Mouse (Mus musculus): ENCODE data around the gene Cfap126. TPM values are rescaled to one million over a fixed set of nuclear protein-coding genes. Genes with fewer than 3 reads are reported as not detected.

The Cfap126 gene
- polyA plus RNA-seq, 1 experiment from 2014 or later, result 12.3 TPM

- 36% methylated on average over 2 of the region's 2 CpGs for WGBS
- ATAC-seq (ENCODE audit: low read depth), result no peak
- Histone ChIP-seq H3K9ac (ENCODE audit: low read depth, low read length) (no peak overlapping the region), H3K4me2 (ENCODE audit: low read depth, low read length) (0 out of 2 replicates have a peak overlapping the region, but pooled peaks have one; percentile 55), H3K36me3 (ENCODE audit: control insufficient read depth, insufficient read depth, low read length) (no peaks in the 10 kb centered on the region), H3K4me1 (ENCODE audit: control insufficient read depth, insufficient read depth, low read length) (peaks cover 10% of the 10 kb centered on the region; the same call in 1 of the 2 replicates), H3K27me3 (replicated peaks; ENCODE audit: control insufficient read depth, insufficient read depth, low read length) (no peaks in the 10 kb centered on the region), H3K9me3 (ENCODE audit: control insufficient read depth, low read length) (no peaks in the 10 kb centered on the region), H3K27ac (replicated peaks; ENCODE audit: low read depth, low read length) (no peak overlapping the region), H3K4me3 (ENCODE audit: low read depth, low read length) (no peak overlapping the region)
- no peak for DNase-seq (ENCODE audit: low spot score)
These were observed 12.7 kb upstream of the Cfap126 start for GRCm38 (mm10) chr1:171101033-171101432.

DNA sequence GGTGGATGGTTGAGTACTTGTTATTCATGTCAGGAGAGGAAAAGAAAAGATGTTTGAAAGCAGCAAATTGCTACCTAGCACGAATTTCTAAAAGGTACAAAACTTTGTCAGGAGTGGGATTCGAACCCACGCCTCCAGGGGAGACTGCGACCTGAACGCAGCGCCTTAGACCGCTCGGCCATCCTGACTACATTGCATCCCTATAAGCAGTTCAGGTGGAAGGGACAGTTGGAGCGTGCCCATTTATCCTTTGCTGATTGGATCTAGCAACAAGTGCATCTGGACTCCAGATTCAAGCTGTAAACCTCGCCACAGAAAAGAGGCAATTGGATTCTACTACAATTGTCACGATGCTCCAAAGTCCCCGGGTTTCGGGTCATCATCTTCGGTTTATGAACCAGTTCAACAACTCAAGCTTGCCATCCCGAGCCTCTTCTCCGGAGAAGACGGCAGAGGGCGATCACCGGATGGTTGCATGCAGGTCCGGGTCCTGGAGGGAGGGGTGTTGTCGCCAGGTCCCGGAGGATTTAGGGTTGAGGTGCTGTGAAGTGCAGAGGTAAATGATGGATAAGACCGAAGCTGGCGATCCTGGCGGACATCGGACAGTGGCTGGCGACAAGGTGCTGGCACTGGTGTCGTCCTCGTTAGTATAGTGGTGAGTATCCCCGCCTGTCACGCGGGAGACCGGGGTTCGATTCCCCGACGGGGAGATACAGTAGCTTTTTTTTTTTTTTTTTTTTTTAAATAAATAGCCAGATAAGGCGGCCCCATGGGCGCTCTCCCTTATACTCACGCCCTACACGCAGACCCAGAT lies 11.8 kb upstream of the Cfap126 start:
- H3K27ac ChIP-seq (replicated peaks; ENCODE audit: low read depth, low read length), result peak overlapping the region; percentile 69; the same call in 1 of the 2 replicates
- no peaks in the 10 kb centered on the region for H3K27me3 ChIP-seq (replicated peaks; ENCODE audit: control insufficient read depth, insufficient read depth, low read length)
- DNase-seq (ENCODE audit: low spot score) (peak; percentile 83), ATAC-seq (ENCODE audit: low read depth) (peak; percentile 85)
- peak overlapping the region; percentile 65 for H3K4me3 ChIP-seq (ENCODE audit: low read depth, low read length)
- H3K36me3 ChIP-seq (ENCODE audit: control insufficient read depth, insufficient read depth, low read length), result no peaks in the 10 kb centered on the region
- H3K4me2 ChIP-seq (ENCODE audit: low read depth, low read length), result peak overlapping the region; percentile 55
- H3K4me1 ChIP-seq (ENCODE audit: control insufficient read depth, insufficient read depth, low read length), result peaks cover 7% of the 10 kb centered on the region; the same call in 1 of the 2 replicates
- H3K9me3 ChIP-seq (ENCODE audit: control insufficient read depth, low read length), result no peaks in the 10 kb centered on the region
- H3K9ac ChIP-seq (ENCODE audit: low read depth, low read length), result peak overlapping the region; percentile 61
- WGBS, result under 1% methylated on average over 40 of the region's 40 CpGs

GRCm38 (mm10) chr1:171102547-171103177 lies 11.1 kb upstream of the Cfap126 start:
- H3K4me2 ChIP-seq (ENCODE audit: low read depth, low read length), result peak overlapping the region; percentile 55
- peak overlapping the region; percentile 65 for H3K4me3 ChIP-seq (ENCODE audit: low read depth, low read length)
- under 1% methylated on average over 35 of the region's 35 CpGs for whole genome bisulfite sequencing
- no peaks in the 10 kb centered on the region for H3K9me3 ChIP-seq (ENCODE audit: control insufficient read depth, low read length)
- no peaks in the 10 kb centered on the region for H3K36me3 ChIP-seq (ENCODE audit: control insufficient read depth, insufficient read depth, low read length)
- peaks cover 7% of the 10 kb centered on the region; the same call in 1 of the 2 replicates for H3K4me1 ChIP-seq (ENCODE audit: control insufficient read depth, insufficient read depth, low read length)
- DNase-seq (ENCODE audit: low spot score) (peak; percentile 93), ATAC-seq (ENCODE audit: low read depth) (peak; percentile 94)
- peak overlapping the region; percentile 61 for H3K9ac ChIP-seq (ENCODE audit: low read depth, low read length)
- no peaks in the 10 kb centered on the region for H3K27me3 ChIP-seq (replicated peaks; ENCODE audit: control insufficient read depth, insufficient read depth, low read length)
- H3K27ac ChIP-seq (replicated peaks; ENCODE audit: low read depth, low read length), result peak overlapping the region; percentile 69; the same call in 1 of the 2 replicates

- H3K4me3 ChIP-seq (ENCODE audit: low read depth, low read length), result peak overlapping the region; percentile 65
- peak overlapping the region; percentile 55 for H3K4me2 ChIP-seq (ENCODE audit: low read depth, low read length)
- ATAC-seq (ENCODE audit: low read depth) (peak; percentile 2; the same call in 1 of the 2 replicates), DNase-seq (ENCODE audit: low spot score) (peak; percentile 53)
- H3K36me3 ChIP-seq (ENCODE audit: control insufficient read depth, insufficient read depth, low read length), result no peaks in the 10 kb centered on the region
- WGBS, result 12% methylated on average over 10 of the region's 10 CpGs
- no peaks in the 10 kb centered on the region for H3K9me3 ChIP-seq (ENCODE audit: control insufficient read depth, low read length)
- H3K27me3 ChIP-seq (replicated peaks; ENCODE audit: control insufficient read depth, insufficient read depth, low read length), result no peaks in the 10 kb centered on the region
- H3K27ac ChIP-seq (replicated peaks; ENCODE audit: low read depth, low read length), result no peak overlapping the region
- H3K4me1 ChIP-seq (ENCODE audit: control insufficient read depth, insufficient read depth, low read length), result peaks cover 7% of the 10 kb centered on the region; the same call in 1 of the 2 replicates
- no peak overlapping the region for H3K9ac ChIP-seq (ENCODE audit: low read depth, low read length)
These were observed 10.4 kb upstream of the Cfap126 start for GRCm38 (mm10) chr1:171103179-171103840.

GRCm38 (mm10) chr1:171105226-171105625 lies 8.5 kb upstream of the Cfap126 start:
- Histone ChIP-seq H3K9me3 (ENCODE audit: control insufficient read depth, low read length) (no peaks in the 10 kb centered on the region), H3K36me3 (ENCODE audit: control insufficient read depth, insufficient read depth, low read length) (no peaks in the 10 kb centered on the region), H3K27me3 (replicated peaks; ENCODE audit: control insufficient read depth, insufficient read depth, low read length) (no peaks in the 10 kb centered on the region), H3K4me2 (ENCODE audit: low read depth, low read length) (no peak overlapping the region), H3K4me1 (ENCODE audit: control insufficient read depth, insufficient read depth, low read length) (peaks cover 7% of the 10 kb centered on the region; the same call in 1 of the 2 replicates), H3K4me3 (ENCODE audit: low read depth, low read length) (no peak overlapping the region), H3K27ac (replicated peaks; ENCODE audit: low read depth, low read length) (no peak overlapping the region), H3K9ac (ENCODE audit: low read depth, low read length) (no peak overlapping the region)
- DNase-seq (ENCODE audit: low spot score) (no peak), ATAC-seq (ENCODE audit: low read depth) (no peak)
- WGBS, result 73% methylated on average over 6 of the region's 6 CpGs

GRCm38 (mm10) chr1:171109620-171110019 lies 4.1 kb upstream of the Cfap126 start:
- Histone ChIP-seq H3K36me3 (ENCODE audit: control insufficient read depth, insufficient read depth, low read length) (no peaks in the 10 kb centered on the region), H3K27ac (replicated peaks; ENCODE audit: low read depth, low read length) (no peak overlapping the region), H3K9ac (ENCODE audit: low read depth, low read length) (no peak overlapping the region), H3K27me3 (replicated peaks; ENCODE audit: control insufficient read depth, insufficient read depth, low read length) (no peaks in the 10 kb centered on the region), H3K4me3 (ENCODE audit: low read depth, low read length) (no peak overlapping the region), H3K4me1 (ENCODE audit: control insufficient read depth, insufficient read depth, low read length) (no peaks in the 10 kb centered on the region), H3K9me3 (ENCODE audit: control insufficient read depth, low read length) (no peaks in the 10 kb centered on the region), H3K4me2 (ENCODE audit: low read depth, low read length) (no peak overlapping the region)
- WGBS, result 44% methylated on average over 9 of the region's 9 CpGs
- ATAC-seq (ENCODE audit: low read depth) (no peak), DNase-seq (ENCODE audit: low spot score) (no peak)

- no peaks in the 10 kb centered on the region for H3K9me3 ChIP-seq (ENCODE audit: control insufficient read depth, low read length)
- H3K4me3 ChIP-seq (ENCODE audit: low read depth, low read length), result peak overlapping the region; percentile 50
- 10% methylated on average over 15 of the region's 15 CpGs for WGBS
- no peaks in the 10 kb centered on the region for H3K27me3 ChIP-seq (replicated peaks; ENCODE audit: control insufficient read depth, insufficient read depth, low read length)
- peak overlapping the region; percentile 80 for H3K27ac ChIP-seq (replicated peaks; ENCODE audit: low read depth, low read length)
- peak; percentile 55; the same call in 1 of the 2 replicates for ATAC-seq (ENCODE audit: low read depth)
- H3K4me2 ChIP-seq (ENCODE audit: low read depth, low read length), result peak overlapping the region; percentile 70
- H3K4me1 ChIP-seq (ENCODE audit: control insufficient read depth, insufficient read depth, low read length), result no peaks in the 10 kb centered on the region
- H3K36me3 ChIP-seq (ENCODE audit: control insufficient read depth, insufficient read depth, low read length), result no peaks in the 10 kb centered on the region
- H3K9ac ChIP-seq (ENCODE audit: low read depth, low read length), result peak overlapping the region; percentile 57
- no peak for DNase-seq (ENCODE audit: low spot score)
These were observed 3.1 kb upstream of the Cfap126 start for GRCm38 (mm10) chr1:171110659-171111019.

- Histone ChIP-seq H3K9ac (ENCODE audit: low read depth, low read length) (peak overlapping the region; percentile 58), H3K27ac (replicated peaks; ENCODE audit: low read depth, low read length) (peak overlapping the region; percentile 80), H3K4me3 (ENCODE audit: low read depth, low read length) (peak overlapping the region; percentile 50), H3K4me1 (ENCODE audit: control insufficient read depth, insufficient read depth, low read length) (no peaks in the 10 kb centered on the region), H3K9me3 (ENCODE audit: control insufficient read depth, low read length) (no peaks in the 10 kb centered on the region), H3K27me3 (replicated peaks; ENCODE audit: control insufficient read depth, insufficient read depth, low read length) (no peaks in the 10 kb centered on the region), H3K36me3 (ENCODE audit: control insufficient read depth, insufficient read depth, low read length) (no peaks in the 10 kb centered on the region), H3K4me2 (ENCODE audit: low read depth, low read length) (peak overlapping the region; percentile 70)
- WGBS, result under 1% methylated on average over 38 of the region's 38 CpGs
- peak; percentile 95 for ATAC-seq (ENCODE audit: low read depth)
- peak; percentile 98 for DNase-seq (ENCODE audit: low spot score)
These were observed 2.5 kb upstream of the Cfap126 start for GRCm38 (mm10) chr1:171111020-171111780.
